Mouse (Mus musculus): ENCODE results near the gene Cirbp.

The Cirbp gene

GRCm38 (mm10) chr10:80165392-80166128 is at the start of gene Cirbp:
Cirbp (plus strand) TSS chr10:80165985.
- DNase-seq (ENCODE audit: low spot score) = no peak

GRCm38 (mm10) chr10:80116563-80116926 is 49.2 kb upstream of the Cirbp start:
- DNase-seq (ENCODE audit: low spot score) = peak; percentile 63

GRCm38 (mm10) chr10:80116927-80117691 is 48.7 kb upstream of the Cirbp start:
- DNase-seq (ENCODE audit: low spot score) = no peak

- no peak for DNase-seq (ENCODE audit: low spot score)
These were observed 48.0 kb upstream of the Cirbp start for GRCm38 (mm10) chr10:80117736-80118135.

- DNase-seq (ENCODE audit: low spot score) = no peak
These were observed 47.2 kb upstream of the Cirbp start for GRCm38 (mm10) chr10:80118552-80118951.

GRCm38 (mm10) chr10:80120146-80120545 is 45.6 kb upstream of the Cirbp start:
- DNase-seq (ENCODE audit: low spot score) = no peak

- no peak for DNase-seq (ENCODE audit: low spot score)
These were observed 44.1 kb upstream of the Cirbp start for GRCm38 (mm10) chr10:80121639-80122038.

- DNase-seq (ENCODE audit: low spot score) = no peak
These were observed 41.7 kb upstream of the Cirbp start for GRCm38 (mm10) chr10:80123932-80124562.

GRCm38 (mm10) chr10:80127920-80128319 is 37.9 kb upstream of the Cirbp start:
- DNase-seq (ENCODE audit: low spot score) = no peak

GRCm38 (mm10) chr10:80129846-80130245 is 35.9 kb upstream of the Cirbp start:
- DNase-seq (ENCODE audit: low spot score) = no peak

GRCm38 (mm10) chr10:80130403-80131031 is 35.3 kb upstream of the Cirbp start:
- no peak for DNase-seq (ENCODE audit: low spot score)

GRCm38 (mm10) chr10:80131316-80131951 is 34.4 kb upstream of the Cirbp start:
- DNase-seq (ENCODE audit: low spot score) = peak; percentile 58

GRCm38 (mm10) chr10:80131952-80132350 is 33.8 kb upstream of the Cirbp start:
- no peak for DNase-seq (ENCODE audit: low spot score)

- peak; percentile 65 for DNase-seq (ENCODE audit: low spot score)
These were observed 32.4 kb upstream of the Cirbp start for GRCm38 (mm10) chr10:80133226-80133849.

- DNase-seq (ENCODE audit: low spot score) = peak; percentile 70
These were observed 31.4 kb upstream of the Cirbp start for GRCm38 (mm10) chr10:80134421-80134820.

GRCm38 (mm10) chr10:80135161-80135560 is 30.6 kb upstream of the Cirbp start:
- peak; percentile 57 for DNase-seq (ENCODE audit: low spot score)

GRCm38 (mm10) chr10:80135641-80136040 is 30.1 kb upstream of the Cirbp start:
- DNase-seq (ENCODE audit: low spot score) = no peak

GRCm38 (mm10) chr10:80136179-80136951 is 29.4 kb upstream of the Cirbp start:
- DNase-seq (ENCODE audit: low spot score) = peak; percentile 52

- DNase-seq (ENCODE audit: low spot score) = peak; percentile 55
These were observed 28.7 kb upstream of the Cirbp start for GRCm38 (mm10) chr10:80136952-80137625.
